Mouse (Mus musculus) urinary bladder, adult 2 months (tissue): ENCODE results near the gene Galnt14. TPM values are rescaled to one million over a fixed set of nuclear protein-coding genes. Genes with fewer than 3 reads are reported as not detected.

ENCODE experiments used
- DNase-seq: peaks from one replicate; pipeline ENCODE4 v3.0.0; 2022; ENCODE audit warnings: low spot score
- polyA plus RNA-seq: library from polyadenylated mRNA; depleted of rRNA; stranded (reverse); fragments of >200 nt; gene quantifications from 2 replicates; pipeline ENCODE4 v1.2.3, GENCODE M21; 2012

Gene Galnt14
- polyA plus RNA-seq, 1 experiment, result 0.94 TPM

GRCm38 (mm10) chr17:73571961-73572360 lies 138.3 kb downstream of the Galnt14 start:
- no peak for DNase-seq

DNA sequence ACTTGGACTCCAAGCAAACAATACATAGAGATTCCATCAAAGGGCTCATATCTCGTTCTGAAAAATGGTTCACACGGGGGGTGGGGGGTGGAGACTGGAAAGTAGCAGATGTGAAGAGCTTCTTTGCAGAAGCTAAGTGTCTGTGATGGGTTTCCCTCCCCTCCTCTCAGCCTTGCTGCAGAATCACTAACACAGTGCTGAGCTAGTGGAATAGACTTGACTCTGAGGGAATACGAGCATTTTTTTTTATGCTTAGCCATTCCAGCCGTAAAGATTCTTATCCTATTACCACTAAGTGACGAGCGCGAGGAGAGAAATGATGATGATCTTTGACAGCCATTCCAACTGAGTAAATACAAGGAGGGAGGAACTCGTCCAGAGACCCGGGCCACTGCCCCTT lies 142.0 kb downstream of the Galnt14 start:
- no peak for DNase-seq

GRCm38 (mm10) chr17:73561149-73561548 lies 149.1 kb downstream of the Galnt14 start:
- no peak for DNase-seq

GRCm38 (mm10) chr17:73560208-73560784 lies 150.0 kb downstream of the Galnt14 start:
- no peak for DNase-seq

GRCm38 (mm10) chr17:73559498-73559897 lies 150.8 kb downstream of the Galnt14 start:
- no peak for DNase-seq

- DNase-seq, result no peak
These were observed 153.2 kb downstream of the Galnt14 start for GRCm38 (mm10) chr17:73557101-73557500.

GRCm38 (mm10) chr17:73556436-73556835 lies 153.8 kb downstream of the Galnt14 start:
- no peak for DNase-seq

DNA sequence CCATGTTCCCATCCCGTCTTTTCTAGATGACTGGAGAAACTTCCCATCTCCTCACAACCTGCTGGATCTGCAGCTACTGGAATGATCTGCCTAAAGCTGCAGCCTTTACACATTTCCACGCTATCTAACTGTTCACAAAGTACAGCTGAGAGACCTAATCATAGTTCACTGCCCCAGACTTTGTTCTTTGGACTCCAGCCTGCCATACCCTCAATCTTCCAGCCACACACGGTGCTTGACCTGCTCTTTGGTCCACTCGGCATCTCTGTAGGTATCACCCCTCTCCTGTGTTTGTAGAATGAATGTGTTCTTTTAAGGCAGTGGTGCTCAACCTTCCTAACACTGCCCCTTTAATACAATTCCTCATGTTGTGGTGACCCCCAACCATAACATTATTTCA lies 155.6 kb downstream of the Galnt14 start:
- no peak for DNase-seq

DNA sequence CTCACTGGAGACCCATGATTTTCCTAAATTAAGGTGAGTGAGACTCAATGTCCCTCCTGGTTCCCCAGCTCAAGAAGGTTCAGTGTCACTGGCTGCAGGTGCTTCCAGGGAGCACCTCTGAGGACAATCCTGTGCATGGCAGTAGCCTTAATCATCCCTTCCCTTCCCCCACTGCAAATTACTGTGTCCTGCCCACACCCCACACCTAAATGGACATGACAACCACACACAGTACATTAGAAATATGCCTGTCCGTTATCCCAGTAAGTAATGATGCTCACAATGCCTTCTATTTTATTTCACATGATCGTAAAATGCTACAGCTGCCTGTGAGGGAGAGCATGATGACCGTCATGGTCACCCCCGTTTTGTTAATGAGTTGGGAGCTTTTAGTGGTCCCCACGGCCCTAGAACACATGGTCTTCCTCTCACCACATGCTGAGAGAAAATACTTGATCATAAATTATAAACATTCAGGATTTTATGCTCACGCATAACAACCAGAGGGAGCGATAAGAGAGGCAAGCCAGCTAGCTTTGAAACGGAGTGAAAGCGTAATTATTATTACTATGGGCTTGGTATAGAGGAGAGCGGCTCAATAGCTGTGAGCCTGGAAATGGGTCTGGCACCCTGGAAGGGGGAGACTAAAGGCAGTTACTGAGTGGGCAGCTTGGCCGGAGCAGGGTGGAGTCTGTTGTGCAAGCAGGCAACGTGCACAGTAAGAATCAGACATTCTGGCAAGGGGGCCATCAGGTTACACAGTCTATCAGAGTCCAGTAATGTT lies 161.3 kb downstream of the Galnt14 start:
- DNase-seq, result no peak

- DNase-seq, result no peak
These were observed 162.1 kb downstream of the Galnt14 start for GRCm38 (mm10) chr17:73548119-73548518.

DNA sequence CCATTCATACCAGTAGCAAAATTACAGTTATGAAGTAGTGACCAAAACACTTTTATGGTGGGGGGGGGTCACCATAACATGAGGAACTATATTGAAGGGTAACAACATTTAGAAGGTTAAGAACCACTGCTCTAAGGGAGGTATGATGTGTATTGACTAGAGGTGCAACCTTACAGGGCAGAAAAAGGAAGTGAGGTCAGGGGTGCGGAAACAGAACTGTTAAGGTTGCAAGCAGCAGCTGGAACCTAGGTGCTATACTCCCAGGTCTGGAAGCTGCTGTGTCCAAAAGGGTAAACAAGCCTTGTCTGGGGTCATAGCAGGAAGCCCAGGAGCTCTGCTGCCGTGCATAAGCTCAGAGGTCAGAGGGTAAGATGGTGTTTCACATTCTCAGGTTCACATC lies 162.8 kb downstream of the Galnt14 start:
- DNase-seq, result no peak

DNA sequence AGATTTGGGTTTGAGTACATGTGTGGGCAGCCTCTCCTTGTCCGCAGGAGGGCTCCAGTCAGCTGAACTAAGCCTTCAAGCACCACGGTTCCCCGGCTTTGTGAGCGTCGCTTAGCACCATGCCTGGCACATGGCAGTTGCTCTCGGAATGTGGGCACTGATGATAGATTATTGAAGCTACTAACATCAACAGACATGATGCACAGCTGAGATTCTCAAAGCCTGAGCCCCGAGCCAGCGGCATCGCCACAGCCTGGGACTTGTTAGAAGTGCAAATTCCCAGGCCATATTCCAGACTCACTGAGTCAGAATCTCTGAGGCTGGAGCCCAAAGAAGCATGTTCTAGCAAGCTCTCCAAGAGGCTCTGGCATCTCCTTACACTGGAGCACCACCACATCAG lies 168.3 kb downstream of the Galnt14 start:
- no peak for DNase-seq

DNA sequence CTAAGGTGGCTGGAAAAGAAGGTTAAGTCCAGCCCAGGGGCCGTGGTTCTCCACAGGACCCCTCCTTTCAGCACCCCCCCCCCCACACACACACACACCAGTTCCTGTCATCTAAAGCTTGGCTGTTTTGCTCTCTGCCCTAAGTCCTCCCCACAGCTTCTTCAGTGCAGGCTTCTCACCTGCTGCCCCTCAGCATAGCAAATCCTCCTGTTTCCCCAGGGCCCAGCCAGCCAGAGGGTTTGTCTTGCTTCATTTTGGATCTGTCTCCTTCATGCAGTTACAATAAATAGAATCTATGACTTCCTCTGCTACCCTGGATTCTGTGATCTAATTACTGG lies 169.1 kb downstream of the Galnt14 start:
- no peak for DNase-seq

DNA sequence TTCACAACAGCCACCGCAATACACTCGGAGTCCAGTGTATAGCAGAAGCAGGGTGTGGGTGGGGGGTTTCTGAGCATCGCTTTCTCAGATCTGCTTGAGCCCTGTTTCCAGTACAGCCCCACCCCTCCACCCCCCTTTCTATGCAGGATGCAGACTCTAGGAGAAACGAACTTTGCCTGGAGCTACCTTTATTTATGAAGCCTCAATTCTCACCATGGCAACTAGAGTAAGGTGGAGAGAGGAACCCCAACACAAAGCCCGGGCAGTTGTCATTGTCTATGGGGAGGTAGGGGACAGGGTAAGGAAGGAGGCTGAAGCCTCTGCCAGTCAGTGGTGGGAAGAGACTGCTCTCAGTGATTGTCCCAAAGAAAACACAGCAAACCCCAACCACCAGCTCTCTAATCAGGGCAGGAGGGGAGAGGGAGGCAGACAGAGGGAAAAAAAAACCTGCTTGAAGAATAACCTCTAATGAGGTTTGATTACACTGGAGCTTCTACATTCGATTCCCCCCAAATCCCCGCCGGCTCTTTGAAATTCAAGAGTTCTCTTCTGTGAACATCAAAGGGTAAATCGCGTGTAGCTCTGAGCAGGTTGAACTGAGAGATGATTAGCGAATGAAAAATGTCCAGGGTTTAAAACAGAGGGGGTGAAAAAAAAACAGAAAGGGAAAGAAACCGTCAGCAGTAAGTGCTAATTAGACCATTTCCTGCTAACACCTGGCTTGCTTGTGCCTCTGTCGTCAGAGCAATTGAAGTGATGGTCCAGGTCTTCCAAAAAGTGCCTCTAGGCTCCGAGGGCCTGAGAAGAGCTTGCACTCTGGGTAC lies 169.6 kb downstream of the Galnt14 start:
- DNase-seq, result no peak

DNA sequence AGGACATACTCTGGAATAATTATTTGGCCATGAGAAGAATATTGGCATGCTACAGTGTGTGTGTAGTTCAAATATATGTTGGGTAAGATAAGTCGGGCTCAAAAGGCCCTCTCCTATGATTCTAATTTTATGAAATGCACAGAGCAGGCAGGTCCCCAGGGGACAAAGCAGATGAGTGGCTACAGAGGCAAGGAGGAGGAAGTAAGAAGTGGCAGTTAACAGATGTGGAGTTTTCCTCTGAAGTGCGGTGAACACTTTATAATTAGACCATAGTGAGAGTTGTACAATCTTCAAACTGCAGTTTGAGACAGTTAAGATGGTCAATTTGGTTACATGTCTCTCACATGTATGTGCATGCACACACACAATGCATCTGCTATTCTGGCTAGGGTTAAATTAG lies 178.4 kb downstream of the Galnt14 start:
- DNase-seq, result no peak

GRCm38 (mm10) chr17:73522169-73522568 lies 188.1 kb downstream of the Galnt14 start:
- DNase-seq, result no peak

DNA sequence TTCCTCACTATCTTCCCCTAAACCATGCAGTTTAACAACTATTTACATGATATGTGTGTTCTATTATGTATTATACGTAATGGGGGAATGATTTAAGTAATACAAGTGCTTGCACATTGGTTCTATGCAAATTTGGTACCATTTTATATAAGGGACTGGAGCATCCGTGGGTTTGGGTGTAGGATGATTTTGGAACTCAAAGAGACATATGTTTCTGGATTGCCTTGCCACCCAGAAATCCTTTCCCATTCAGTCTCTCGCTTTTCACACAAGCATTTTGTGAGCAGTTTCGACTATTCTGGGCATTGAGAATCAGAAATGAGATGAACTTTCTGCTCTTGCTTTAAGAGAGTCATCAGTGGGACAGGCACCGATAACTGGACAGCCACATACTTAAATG lies 190.9 kb downstream of the Galnt14 start:
- DNase-seq, result no peak

- no peak for DNase-seq
These were observed 191.9 kb downstream of the Galnt14 start for GRCm38 (mm10) chr17:73518359-73518758.

GRCm38 (mm10) chr17:73515506-73515905 lies 194.7 kb downstream of the Galnt14 start:
- DNase-seq, result no peak

DNA sequence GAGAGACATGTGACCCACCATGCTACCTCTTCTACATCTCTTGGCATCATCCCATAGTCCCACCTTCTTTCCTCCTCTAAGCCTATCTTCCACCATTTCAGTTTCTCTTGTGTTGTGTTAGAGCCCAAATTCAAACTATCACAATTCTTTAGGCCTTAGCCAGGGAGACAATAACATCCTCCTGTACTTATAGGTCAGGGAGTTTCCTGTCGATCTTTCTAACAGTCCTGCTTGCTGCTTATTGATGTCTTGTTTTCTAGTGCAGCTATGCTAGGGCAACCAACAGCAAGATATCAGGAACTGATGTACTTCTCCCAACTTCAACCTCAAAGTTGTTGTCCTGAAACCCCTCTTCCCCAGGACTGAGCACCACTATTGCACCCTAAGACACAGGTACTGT lies 195.4 kb downstream of the Galnt14 start:
- DNase-seq, result no peak

DNA sequence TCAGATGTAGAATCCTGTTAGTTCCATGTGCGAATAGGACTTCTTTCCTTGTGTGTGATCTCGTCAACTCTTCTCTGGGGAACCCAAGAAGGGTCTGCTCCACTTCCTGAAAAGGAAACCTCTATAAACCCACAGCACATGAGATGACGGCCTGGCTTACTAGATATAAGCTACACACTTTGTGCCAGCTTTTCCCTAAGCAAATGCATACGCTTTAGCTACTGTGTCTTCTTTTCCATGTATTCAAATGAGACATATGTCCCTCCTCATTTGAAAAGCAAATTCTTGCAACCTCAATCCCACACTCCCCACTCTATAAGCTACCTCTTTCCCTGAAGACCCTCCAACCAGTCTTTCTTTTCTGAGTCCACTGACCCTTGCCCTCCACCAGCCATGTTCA lies 196.0 kb downstream of the Galnt14 start:
- no peak for DNase-seq

- no peak for DNase-seq
These were observed 197.4 kb downstream of the Galnt14 start for GRCm38 (mm10) chr17:73512844-73513243.
